Mouse (Mus musculus): ENCODE results near the gene Plxnb2.
A peak's percentile ranks its signal among the peaks of the same experiment; 100 is the strongest.

The Plxnb2 gene

GRCm38 (mm10) chr15:89180571-89181229 lies at the start of gene Plxnb2:
Gene Plxnb2, minus strand, starts transcription at chr15:89180788.
- DNase-seq, result peak; percentile 85

- peak; percentile 77 for DNase-seq
Measured at GRCm38 (mm10) chr15:89215611-89216233, 35.1 kb upstream of the Plxnb2 start.

GRCm38 (mm10) chr15:89214953-89215352 lies 34.4 kb upstream of the Plxnb2 start:
- DNase-seq, result peak; percentile 74

- DNase-seq, result no peak
Measured at GRCm38 (mm10) chr15:89213517-89213916, 32.9 kb upstream of the Plxnb2 start.

- DNase-seq, result peak; percentile 58
Measured at GRCm38 (mm10) chr15:89212495-89212894, 31.9 kb upstream of the Plxnb2 start.

- DNase-seq, result peak; percentile 71
Measured at GRCm38 (mm10) chr15:89211716-89212461, 31.3 kb upstream of the Plxnb2 start.

GRCm38 (mm10) chr15:89210915-89211715 lies 30.5 kb upstream of the Plxnb2 start, which contains the start of gene Ppp6r2:
Gene Ppp6r2, plus strand, starts transcription at chr15:89211553.
- DNase-seq, result peak; percentile 86

GRCm38 (mm10) chr15:89209886-89210761 lies 29.5 kb upstream of the Plxnb2 start:
- peak; percentile 94 for DNase-seq

GRCm38 (mm10) chr15:89207457-89207856 lies 26.9 kb upstream of the Plxnb2 start:
- no peak for DNase-seq

- peak; percentile 54 for DNase-seq
Measured at GRCm38 (mm10) chr15:89197056-89197455, 16.5 kb upstream of the Plxnb2 start.

- DNase-seq, result peak; percentile 98
Measured at GRCm38 (mm10) chr15:89196313-89196706, 15.7 kb upstream of the Plxnb2 start, which contains the start of gene Dennd6b. Gene Dennd6b, minus strand, starts transcription at chr15:89196496.

GRCm38 (mm10) chr15:89195690-89196312 lies 15.2 kb upstream of the Plxnb2 start:
- DNase-seq, result peak; percentile 89

- peak; percentile 60 for DNase-seq
Measured at GRCm38 (mm10) chr15:89195261-89195681, 14.7 kb upstream of the Plxnb2 start.

- DNase-seq, result peak; percentile 61
Measured at GRCm38 (mm10) chr15:89184937-89185227, 4.3 kb upstream of the Plxnb2 start.

- no peak for DNase-seq
Measured at GRCm38 (mm10) chr15:89184141-89184936, 3.8 kb upstream of the Plxnb2 start.

- DNase-seq, result peak; percentile 55
Measured at GRCm38 (mm10) chr15:89182842-89183241, 2.3 kb upstream of the Plxnb2 start.

- DNase-seq, result peak; percentile 84
Measured at GRCm38 (mm10) chr15:89182328-89182741, 1.7 kb upstream of the Plxnb2 start.

- DNase-seq, result peak; percentile 60
Measured at GRCm38 (mm10) chr15:89181561-89182270, 1.1 kb upstream of the Plxnb2 start.

GRCm38 (mm10) chr15:89180081-89180541 lies 477 bp downstream of the Plxnb2 start:
- no peak for DNase-seq

GRCm38 (mm10) chr15:89179630-89179964 lies 991 bp downstream of the Plxnb2 start:
- peak; percentile 56 for DNase-seq
